Mouse (Mus musculus) hematopoietic multipotent progenitor cell, adult 10-12 weeks (in vitro differentiated cells): ENCODE results near the gene Pms2. TPM values are rescaled to one million over a fixed set of nuclear protein-coding genes. Genes with fewer than 3 reads are reported as not detected.

Experiments
- polyA plus RNA-seq: library from polyadenylated mRNA; stranded (reverse); fragments of >175 nt; gene quantifications from 2 replicates; pipeline ENCODE4 v1.2.3, GENCODE M21; 2012; ENCODE audit warnings: low replicate concordance

The Pms2 gene
- 0.75 and 2.8 TPM in 2 replicates for polyA plus RNA-seq

DNA sequence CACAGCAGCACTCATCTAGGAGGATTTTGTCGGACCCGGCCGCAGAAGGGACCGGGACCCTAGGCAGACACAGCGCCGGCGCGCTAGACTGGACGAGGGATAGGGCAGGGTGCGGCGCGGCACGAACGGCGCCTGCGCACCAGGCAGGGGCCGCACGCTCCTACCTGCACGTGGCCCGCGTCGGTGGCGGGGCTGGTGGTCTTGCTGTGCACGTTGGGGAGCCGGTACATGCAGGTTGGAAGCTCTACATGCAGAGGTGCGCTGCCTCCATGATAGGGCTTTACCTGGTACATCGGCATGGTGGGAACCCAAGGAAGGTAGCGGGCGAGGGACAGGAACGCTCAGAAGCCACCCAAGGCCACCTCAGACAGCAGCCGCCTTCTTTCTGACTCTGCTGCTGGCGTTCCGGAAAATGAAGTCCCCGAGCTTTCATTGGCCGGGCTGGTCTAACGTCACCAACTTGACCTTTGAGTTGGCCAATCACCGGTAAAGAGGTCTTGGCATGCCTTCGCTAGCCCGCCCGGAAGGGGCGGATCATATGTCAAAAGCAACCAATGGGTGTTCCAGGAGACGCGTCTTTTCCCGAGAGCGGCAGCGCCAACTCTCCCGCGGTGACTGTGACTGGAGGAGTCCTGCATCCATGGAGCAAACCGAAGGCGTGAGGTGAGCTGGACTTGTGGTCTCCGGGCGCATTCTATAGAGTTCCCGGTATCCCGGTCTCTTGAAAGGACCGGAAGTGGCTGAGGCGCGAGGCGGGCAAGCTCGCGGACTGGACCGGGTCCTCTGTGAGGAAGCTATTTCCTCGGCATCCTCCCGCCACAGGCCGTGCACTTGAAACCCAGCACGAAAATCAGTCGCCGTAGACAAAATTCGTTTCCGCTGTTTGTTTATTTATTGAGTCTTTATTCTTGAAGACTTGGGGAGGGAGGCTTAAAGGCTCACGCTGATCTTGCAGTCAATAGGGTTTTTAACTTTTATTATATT, at the start of gene Pms2, which contains the start of gene Aimp2:
TSS of gene Pms2 (plus strand) at position 548 of the 984 bp plus-strand sequence.
TSS of gene Aimp2 (minus strand) at position 431 of the 984 bp plus-strand sequence.

DNA sequence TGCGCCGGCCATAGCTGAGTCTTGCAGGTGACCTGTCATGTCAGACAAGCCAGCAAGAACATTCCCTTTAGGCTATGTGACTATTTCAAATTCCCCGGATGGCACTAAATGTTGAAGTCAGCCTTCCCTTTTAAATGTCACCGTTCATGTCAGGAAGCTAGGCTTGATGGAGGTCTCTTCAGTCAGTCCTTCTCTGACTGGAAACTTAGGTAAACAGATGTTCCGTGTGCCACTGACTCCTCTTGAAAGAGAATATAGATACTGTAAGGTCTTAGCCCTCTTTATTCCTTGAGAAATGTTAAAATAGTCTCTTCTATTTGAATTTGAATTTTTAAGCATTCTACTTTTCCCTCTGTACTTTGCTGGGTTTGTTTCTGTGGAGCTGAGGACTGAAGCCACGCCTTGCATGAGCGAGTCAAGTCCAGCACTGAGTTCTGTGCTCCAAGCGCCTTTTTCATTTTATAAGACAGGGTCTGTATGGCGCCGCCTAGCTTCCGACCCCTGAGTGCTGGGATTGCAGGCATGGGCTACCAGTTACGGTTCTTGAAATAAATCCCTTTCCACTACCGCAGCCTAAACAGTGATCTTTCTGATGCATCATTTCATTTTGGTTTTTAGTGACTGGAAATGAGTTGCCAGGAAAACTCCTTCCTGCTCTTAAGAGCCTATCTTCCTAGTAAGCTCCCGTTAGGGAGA, 12.0 kb upstream of the Pms2 start, which contains the start of gene Ankrd61:
TSS of gene Ankrd61 (minus strand) at position 51 of the 696 bp plus-strand sequence.

DNA sequence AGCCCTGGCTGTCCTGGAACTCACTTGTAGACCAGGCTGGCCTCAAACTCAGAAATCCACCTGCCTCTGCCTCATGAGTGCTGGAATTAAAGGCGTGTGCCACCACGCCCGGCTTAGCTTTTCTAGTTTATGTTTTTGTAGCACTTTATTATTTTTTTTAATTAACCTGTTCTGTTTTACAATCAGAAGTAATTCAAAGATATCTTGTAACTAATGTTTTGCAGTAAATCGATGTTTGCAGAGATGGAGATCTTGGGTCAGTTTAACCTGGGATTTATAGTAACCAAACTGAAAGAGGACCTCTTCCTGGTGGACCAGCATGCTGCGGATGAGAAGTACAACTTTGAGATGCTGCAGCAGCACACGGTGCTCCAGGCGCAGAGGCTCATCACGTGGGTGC, 18.1 kb downstream of the Pms2 start, which contains the start of gene Gm42421:
TSS of gene Gm42421 (plus strand) at position 301 of the 400 bp plus-strand sequence.

DNA sequence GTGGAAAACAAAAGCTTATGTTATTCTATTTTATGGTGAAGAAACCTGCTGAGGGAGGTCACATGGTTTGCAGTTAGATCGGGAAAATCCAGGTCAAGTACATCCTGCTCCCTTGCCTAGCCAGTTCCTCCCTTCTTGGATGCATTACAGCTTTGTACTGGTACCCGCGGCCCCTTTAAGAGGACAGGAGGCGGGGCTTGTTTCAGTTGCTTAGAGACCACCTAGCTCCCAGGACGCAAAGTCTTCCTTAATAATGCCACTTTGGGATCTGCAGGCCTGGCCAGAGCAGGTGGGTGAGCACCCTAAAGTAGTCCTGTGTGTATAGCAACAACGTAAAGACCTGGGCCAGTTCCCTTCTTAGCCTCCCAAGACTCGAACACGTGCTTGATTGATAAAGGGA, 23.1 kb downstream of the Pms2 start, which contains the start of gene Rsph10b:
TSS of gene Rsph10b (plus strand) at position 205 of the 400 bp plus-strand sequence.

Other genes starting within 250 kb of the Pms2 start
- gene Usp42, start 177.7 kb upstream of the Pms2 start, polyA plus RNA-seq = 18.3 and 39.3 TPM in 2 replicates
- 18.1 and 30.6 TPM in 2 replicates for gene Eif2ak1, start 92.2 kb upstream of the Pms2 start, polyA plus RNA-seq
- gene Ankrd61, start 12.3 kb upstream of the Pms2 start, polyA plus RNA-seq = 0.30 TPM in 1 of 2 replicates, not detected in the other
- 9.1 and 36.3 TPM in 2 replicates for gene Aimp2, start 117 bp upstream of the Pms2 start, polyA plus RNA-seq
- gene Gm42421, start 18.2 kb downstream of the Pms2 start, polyA plus RNA-seq = 0.22 TPM in 1 of 2 replicates, not detected in the other
- 0.04 and 0.09 TPM in 2 replicates for gene Rsph10b, start 23.1 kb downstream of the Pms2 start, polyA plus RNA-seq
- 46.0 and 76.8 TPM in 2 replicates for gene Ccz1, start 104.9 kb downstream of the Pms2 start, polyA plus RNA-seq
- gene Ocm, start 116.7 kb downstream of the Pms2 start, polyA plus RNA-seq = not detected in 2 replicates
- 14.9 and 17.7 TPM in 2 replicates for gene Lmtk2, start 190.5 kb downstream of the Pms2 start, polyA plus RNA-seq